Mouse (Mus musculus): Measurements from ENCODE around the gene Rack1.

GRCm38 (mm10) chr11:48798984-48799920 lies 880 bp upstream of the Rack1 start:
- TF ChIP-seq POLR2A (IDR thresholded peaks at IDR 0.05; ENCODE audit: low read depth, low read length) (no peak), CTCF (IDR thresholded peaks at IDR 0.05; ENCODE audit: extremely low read depth, insufficient read depth, insufficient read length, insufficient replicate concordance) (no peak)
